Mouse (Mus musculus) ES-Bruce4 (cell line): ENCODE data around the gene Psmg1.
"Not testable (repeated sequence)": the region's sequence is repeated elsewhere in the genome, so short reads cannot be mapped to it uniquely, and the experiment has no call there.

Source experiments
- EP300 ChIP-seq: IDR thresholded peaks from 2 replicates; pipeline ENCODE4 v1.6.1; 2011; ENCODE audit warnings: low read depth, low read length; ENCODE audit not compliant: insufficient read depth
- POLR2A ChIP-seq: IDR thresholded peaks from one replicate; pipeline ENCODE4 v1.8.1; 2011; ENCODE audit warnings: low read length; ENCODE audit not compliant: insufficient read depth

- TF ChIP-seq POLR2A, EP300: not testable (repeated sequence)
Observed at GRCm38 (mm10) chr16:95960689-95961088, 30.1 kb downstream of the Psmg1 start.
